Mouse (Mus musculus): ENCODE data around the gene Elk3.
A peak's percentile ranks its signal among the peaks of the same experiment; 100 is the strongest.

The Elk3 gene

GRCm38 (mm10) chr10:93266521-93266920, 44.4 kb downstream of the Elk3 start:
- no peak for DNase-seq

- no peak for DNase-seq
Measured at GRCm38 (mm10) chr10:93265833-93266232, 45.1 kb downstream of the Elk3 start.

- no peak for DNase-seq
Measured at GRCm38 (mm10) chr10:93264001-93264400, 46.9 kb downstream of the Elk3 start.

GRCm38 (mm10) chr10:93263431-93263830, 47.5 kb downstream of the Elk3 start:
- peak; percentile 69 to 78 for DNase-seq

- DNase-seq, result peak; percentile 52 to 75
Measured at GRCm38 (mm10) chr10:93261981-93262499, 48.9 kb downstream of the Elk3 start.

- DNase-seq, result peak; percentile 39 to 57
Measured at GRCm38 (mm10) chr10:93261132-93261980, 49.6 kb downstream of the Elk3 start.

GRCm38 (mm10) chr10:93259826-93260225, 51.1 kb downstream of the Elk3 start:
- DNase-seq, result no peak

GRCm38 (mm10) chr10:93255294-93255693, 55.6 kb downstream of the Elk3 start:
- no peak for DNase-seq

- no peak for DNase-seq
Measured at GRCm38 (mm10) chr10:93253156-93253555, 57.8 kb downstream of the Elk3 start.

GRCm38 (mm10) chr10:93252661-93253060, 58.3 kb downstream of the Elk3 start:
- DNase-seq, result no peak

- DNase-seq, result no peak
Measured at GRCm38 (mm10) chr10:93251426-93251825, 59.5 kb downstream of the Elk3 start.

- peak in 1 of 2 experiments; percentile 49 for DNase-seq
Measured at GRCm38 (mm10) chr10:93250436-93251317, 60.3 kb downstream of the Elk3 start.

- DNase-seq, result no peak
Measured at GRCm38 (mm10) chr10:93249901-93250300, 61.0 kb downstream of the Elk3 start.

- DNase-seq, result no peak
Measured at GRCm38 (mm10) chr10:93248416-93248815, 62.5 kb downstream of the Elk3 start.

GRCm38 (mm10) chr10:93247902-93248301, 63.0 kb downstream of the Elk3 start:
- no peak for DNase-seq

- DNase-seq, result no peak
Measured at GRCm38 (mm10) chr10:93247422-93247821, 63.5 kb downstream of the Elk3 start.

- DNase-seq, result no peak
Measured at GRCm38 (mm10) chr10:93246185-93246920, 64.6 kb downstream of the Elk3 start.

- no peak for DNase-seq
Measured at GRCm38 (mm10) chr10:93244209-93244705, 66.7 kb downstream of the Elk3 start.

- DNase-seq, result no peak
Measured at GRCm38 (mm10) chr10:93242861-93243260, 68.1 kb downstream of the Elk3 start.

GRCm38 (mm10) chr10:93242208-93242607, 68.7 kb downstream of the Elk3 start:
- DNase-seq, result no peak

GRCm38 (mm10) chr10:93239201-93239806, 71.6 kb downstream of the Elk3 start:
- no peak for DNase-seq

GRCm38 (mm10) chr10:93234692-93235091, 76.2 kb downstream of the Elk3 start:
- no peak for DNase-seq
